Mouse (Mus musculus) ES-E14 (cell line): ENCODE measurements at regions not wholly inside any gene's neighbourhood (a gene's known extent, or its start where the extent isn't known, plus 50 kb on each side); places are given as distances from the start of the nearest gene placed in this dataset.
A peak's percentile ranks its signal among the peaks of the same experiment; 100 is the strongest.

Source experiments
- DNase-seq: peaks from one replicate; pipeline ENCODE4 v3.0.0-alpha.2; 2013; ENCODE audit warnings: low read depth, low spot score
- H3K27ac ChIP-seq: 2 replicates; pipeline ENCODE4 v1.5.1; 2012; ENCODE audit warnings: low read depth, mild to moderate bottlenecking, low read length, moderate library complexity, mixed read lengths; ENCODE audit not compliant: poor library complexity, insufficient read depth, severe bottlenecking
- H3K36me3 ChIP-seq: 2 replicates; pipeline ENCODE4 v1.6.1; 2012; ENCODE audit warnings: mild to moderate bottlenecking, low read length, moderate library complexity, mixed read lengths; ENCODE audit not compliant: control insufficient read depth, poor library complexity, insufficient read depth, severe bottlenecking
- H3K4me1 ChIP-seq, 2 experiments: fragments of 150-350 bp in 1 of 2; sonication (generic) in 1 of 2; 2 replicates each; pipeline ENCODE4 v1.6.1; 2012; ENCODE audit warnings: low read length in 2 of 2, mild to moderate bottlenecking in 1 of 2, mixed read lengths in 1 of 2; ENCODE audit not compliant: control insufficient read depth in 2 of 2, insufficient read depth in 2 of 2, poor library complexity in 1 of 2
- H3K4me3 ChIP-seq, 2 experiments: fragments of 150-350 bp in 1 of 2; sonication (generic) in 1 of 2; 2 replicates each; pipeline ENCODE4 v1.5.1; 2012; ENCODE audit warnings: low read length in 2 of 2, low read depth in 1 of 2, mild to moderate bottlenecking in 1 of 2, mixed read lengths in 1 of 2; ENCODE audit not compliant: insufficient read depth in 1 of 2, poor library complexity in 1 of 2, severe bottlenecking in 1 of 2
- H3K9ac ChIP-seq: 2 replicates; pipeline ENCODE4 v1.6.1; 2012; ENCODE audit warnings: low read depth, mild to moderate bottlenecking, low read length, mixed read lengths; ENCODE audit not compliant: poor library complexity, insufficient read depth, severe bottlenecking
- H3K9me3 ChIP-seq: fragments of 150-350 bp; sonication (generic); 2 replicates; pipeline ENCODE4 v1.6.1; 2012; ENCODE audit warnings: low read depth, mild to moderate bottlenecking, low read length; ENCODE audit not compliant: control insufficient read depth, insufficient read depth
- CHD2 ChIP-seq: IDR thresholded peaks from 2 replicates; pipeline ENCODE4 v1.6.1; 2014; ENCODE audit warnings: mild to moderate bottlenecking, low read depth, low read length, inconsistent platforms
- HCFC1 ChIP-seq: IDR thresholded peaks from 2 replicates; pipeline ENCODE4 v1.6.1; 2012; ENCODE audit warnings: low read length, inconsistent platforms, borderline replicate concordance; ENCODE audit not compliant: insufficient read depth
- MAFK ChIP-seq: IDR thresholded peaks from 2 replicates; pipeline ENCODE4 v1.6.1; 2014; ENCODE audit warnings: mild to moderate bottlenecking, low read depth, low read length, inconsistent platforms; ENCODE audit not compliant: insufficient read depth
- ZC3H11A ChIP-seq: IDR thresholded peaks from 2 replicates; pipeline ENCODE4 v1.6.1; 2012; ENCODE audit warnings: low read depth, mild to moderate bottlenecking, inconsistent platforms, low read length, borderline replicate concordance
- ZNF384 ChIP-seq: IDR thresholded peaks from 2 replicates; pipeline ENCODE4 v1.6.1; 2012; ENCODE audit warnings: low read depth, low read length, inconsistent platforms
- in situ Hi-C, 2 experiments: fragments of 600-800 bp; cut with MboI; formaldehyde crosslinking; loops; one replicate each; pipeline ENCODE4 v1.15.1; 2025; ENCODE audit warnings: low sequenced_read_pairs in 2 of 2, inconsistent platforms in 1 of 2; ENCODE audit not compliant: unreplicated experiment in 2 of 2

DNA sequence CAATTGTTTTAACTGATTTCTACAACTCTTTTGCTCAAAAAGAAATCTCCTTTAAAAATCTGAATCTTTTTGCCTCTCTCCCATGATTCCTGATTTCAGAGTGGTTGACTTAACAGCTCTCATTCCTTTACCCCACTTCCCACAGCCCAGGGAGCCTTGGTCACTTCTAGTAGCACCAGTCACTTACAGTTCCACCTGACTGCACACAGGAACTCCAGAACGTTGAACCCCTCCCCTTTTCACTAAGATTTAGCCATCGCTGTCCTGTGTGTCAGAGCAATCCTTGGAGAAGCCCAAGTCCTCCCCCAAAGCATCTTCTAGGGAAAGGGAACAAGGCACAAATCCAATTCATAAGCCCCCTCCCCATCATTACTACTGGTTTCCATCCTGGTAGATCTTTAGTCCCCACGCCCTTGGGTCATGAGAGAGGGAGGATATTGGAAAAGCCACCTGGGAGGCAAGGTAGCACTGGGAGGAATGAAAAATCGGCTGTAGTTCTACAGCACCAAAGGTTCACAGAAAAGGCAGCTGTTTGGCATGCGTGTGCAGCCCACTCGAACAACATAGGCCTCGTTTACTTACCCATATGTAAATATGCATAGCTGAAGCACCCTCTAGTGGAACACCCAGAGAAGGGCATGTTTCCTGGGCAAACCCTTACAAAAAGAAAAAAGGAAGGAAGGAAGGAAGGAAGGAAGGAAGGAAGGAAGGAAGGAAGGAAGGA lies 96.7 kb downstream of the Npy start:
- no peak for DNase-seq
- H3K27ac ChIP-seq = no peak overlapping the region
- no peak overlapping the region for H3K4me3 ChIP-seq
- no peaks in the 10 kb centered on the region for H3K9me3 ChIP-seq
- no peaks in the 10 kb centered on the region for H3K4me1 ChIP-seq
- in situ Hi-C loops = no loop called here
- H3K9ac ChIP-seq = no peak overlapping the region
- peak; percentile 28; the same call in 1 of the 2 replicates for TF ChIP-seq ZC3H11A
- no peak for TF ChIP-seq HCFC1
- H3K36me3 ChIP-seq = no peaks in the 10 kb centered on the region

DNA sequence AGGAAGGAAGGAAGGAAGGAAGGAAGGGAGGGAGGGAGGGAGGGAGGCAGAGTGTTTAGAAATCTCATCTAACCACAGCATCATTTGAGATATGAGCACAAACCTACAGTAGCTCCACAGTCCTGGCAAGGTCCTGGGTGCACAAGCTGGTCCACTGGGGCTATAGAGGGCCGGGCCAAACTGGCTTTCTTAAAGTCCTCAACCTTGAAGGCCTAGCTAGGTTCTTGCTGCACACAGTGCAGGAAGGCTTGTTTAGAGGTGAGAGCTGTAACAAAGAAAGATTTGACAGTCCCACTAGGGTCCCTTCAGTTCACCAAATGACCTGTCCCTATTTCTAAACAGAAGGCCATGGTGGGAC lies 97.3 kb downstream of the Npy start:
- DNase-seq = no peak
- in situ Hi-C loops = no loop called here
- Histone ChIP-seq H3K9ac (no peak overlapping the region), H3K9me3 (no peaks in the 10 kb centered on the region), H3K27ac (no peak overlapping the region), H3K4me1 (no peaks in the 10 kb centered on the region), H3K36me3 (no peaks in the 10 kb centered on the region), H3K4me3 (no peak overlapping the region)
- no peak for TF ChIP-seq HCFC1

- Histone ChIP-seq H3K9me3 (no peaks in the 10 kb centered on the region), H3K27ac (no peak overlapping the region), H3K9ac (no peak overlapping the region), H3K36me3 (no peaks in the 10 kb centered on the region), H3K4me1 (no peaks in the 10 kb centered on the region), H3K4me3 (no peak overlapping the region)
- no peak for DNase-seq
- in situ Hi-C loops = no loop called here
- TF ChIP-seq MAFK (no peak), ZC3H11A (no peak), ZNF384 (no peak), CHD2 (no peak), HCFC1 (no peak)
These were observed 101.8 kb downstream of the Npy start for GRCm38 (mm10) chr6:49924296-49924695.

GRCm38 (mm10) chr6:49928075-49928474 lies 105.6 kb downstream of the Npy start:
- Histone ChIP-seq H3K4me1 (no peaks in the 10 kb centered on the region), H3K9ac (no peak overlapping the region), H3K36me3 (no peaks in the 10 kb centered on the region), H3K9me3 (no peaks in the 10 kb centered on the region), H3K4me3 (no peak overlapping the region), H3K27ac (no peak overlapping the region)
- in situ Hi-C loops = no loop called here
- no peak for DNase-seq
- TF ChIP-seq CHD2 = no peak
- peak; percentile 83 for TF ChIP-seq MAFK

DNA sequence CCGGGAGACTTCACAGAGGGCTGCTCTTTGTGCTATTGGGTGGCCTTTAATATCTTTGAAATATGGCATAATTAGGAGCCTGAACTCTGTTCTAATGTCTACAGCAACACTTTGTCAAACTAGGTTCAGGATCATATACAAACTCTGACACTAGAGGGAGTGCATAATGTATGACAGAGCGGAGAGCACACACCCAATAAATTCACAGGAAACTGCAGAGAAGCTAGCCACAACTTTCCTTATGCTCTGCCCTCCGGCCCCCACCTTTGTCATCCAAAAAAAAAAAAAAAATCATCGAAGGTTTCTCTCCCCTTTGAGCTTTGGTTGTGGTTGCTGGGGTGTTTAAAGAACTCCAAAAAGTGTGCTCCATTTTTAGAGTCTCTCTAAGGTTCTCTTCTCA lies 107.6 kb downstream of the Npy start:
- in situ Hi-C loops = no loop called here
- Histone ChIP-seq H3K36me3 (no peaks in the 10 kb centered on the region), H3K4me1 (no peaks in the 10 kb centered on the region), H3K9me3 (no peaks in the 10 kb centered on the region), H3K9ac (no peak overlapping the region), H3K4me3 (no peak overlapping the region), H3K27ac (no peak overlapping the region)
- TF ChIP-seq ZNF384 (0 out of 2 replicates have a peak, but pooled peaks have one; percentile 24), MAFK (no peak), CHD2 (no peak)
- no peak for DNase-seq
